Mouse (Mus musculus): ENCODE data around the gene Hdac4.

DNA sequence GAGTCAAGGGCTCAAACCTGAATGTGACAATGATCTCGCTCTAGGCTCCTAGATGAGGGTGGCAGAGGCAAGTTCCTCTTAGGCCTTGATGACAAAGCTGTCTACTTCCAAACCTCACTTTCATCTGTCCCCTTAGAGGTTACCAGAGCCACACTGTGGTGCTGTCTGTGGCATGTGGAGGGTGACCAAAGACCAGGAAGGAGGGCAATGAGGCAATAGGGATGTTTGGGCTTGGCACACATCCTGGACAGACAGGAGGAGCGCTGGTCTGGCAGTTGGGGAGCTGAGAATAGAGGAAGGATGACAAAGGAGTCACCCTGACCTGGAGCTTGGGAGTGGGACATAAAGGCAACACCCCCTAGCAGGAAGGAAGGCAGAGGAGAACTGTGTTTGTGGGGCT lies 29.8 kb upstream of the Hdac4 start:
- TF ChIP-seq CTCF (IDR thresholded peaks at IDR 0.05) (no peak), EP300 (IDR thresholded peaks at IDR 0.05) (no peak)
